1 mouse cellular context compared by ENCODE assay signal in the genomic region with DNA sequence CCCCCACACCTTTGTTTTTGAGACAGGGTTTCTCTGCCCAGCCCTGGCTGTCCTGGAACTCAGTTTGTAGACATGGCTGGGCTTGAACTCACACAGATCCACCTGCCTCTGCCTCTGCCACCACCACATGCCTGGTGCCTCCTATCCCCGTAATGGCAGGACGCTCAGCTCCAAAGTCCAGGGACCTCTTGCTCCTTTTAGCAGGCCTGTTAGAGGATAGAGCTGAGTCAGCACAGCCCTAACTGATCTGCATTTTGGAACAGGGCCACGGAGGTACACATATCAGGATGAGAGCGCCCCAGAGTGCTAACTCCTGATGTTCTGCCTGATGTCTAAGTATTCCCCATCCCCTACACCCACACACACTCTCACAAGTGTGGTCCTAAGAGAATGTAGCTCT.
TF ChIP-seq lines count a peak whose summit lies in the region.

Gene Tmem86b (minus strand): TSS at position 392 of the 400 bp plus-strand sequence.

TF ChIP-seq in MEL, 35 proteins besides CTCF, POLR2A, EP300 and RAD21 (continued from another document):
- TF ChIP-seq ZNF384 (IDR thresholded peaks at IDR 0.05; ENCODE audit: low read depth, low read length) (no peak), GATA1 (IDR thresholded peaks at IDR 0.05; ENCODE audit: low read depth, low read length) (peak; percentile 63), SMC3 (IDR thresholded peaks at IDR 0.05; ENCODE audit: low read depth, low read length) (no peak)
